Mouse (Mus musculus): ENCODE measurements around the gene Ndst4. TPM values are rescaled to one million over a fixed set of nuclear protein-coding genes. Genes with fewer than 3 reads are reported as not detected.

The Ndst4 gene
- polyA plus RNA-seq, 1 experiment from 2014 or later, result 0.44 TPM

- Histone ChIP-seq H3K27ac (ENCODE audit: low read depth, low read length) (no peak overlapping the region), H3K36me3 (ENCODE audit: control insufficient read depth, insufficient read depth) (no peaks in the 10 kb centered on the region), H3K4me3 (ENCODE audit: low read depth, low read length) (no peak overlapping the region), H3K4me1 (replicated peaks; ENCODE audit: control insufficient read depth, insufficient read depth, low read length) (no peaks in the 10 kb centered on the region), H3K4me2 (replicated peaks; ENCODE audit: low read depth) (no peak overlapping the region), H3K9me3 (ENCODE audit: control insufficient read depth) (no peaks in the 10 kb centered on the region), H3K27me3 (replicated peaks; ENCODE audit: control insufficient read depth, insufficient read depth, low read length) (no peaks in the 10 kb centered on the region), H3K9ac (ENCODE audit: low read depth, low read length) (no peak overlapping the region)
- no peak for ATAC-seq
- TF ChIP-seq CTCF (IDR thresholded peaks at IDR 0.05; ENCODE audit: low read depth), result no peak
These were observed 356.8 kb downstream of the Ndst4 start for GRCm38 (mm10) chr3:125760711-125761110.
